Mouse (Mus musculus): ENCODE results near the gene U2af1l4.

U2af1l4 gene

GRCm38 (mm10) chr7:30553021-30553589, 10.0 kb upstream of the U2af1l4 start:
- DNase-seq, result no peak

- no peak for DNase-seq
Observed at GRCm38 (mm10) chr7:30553810-30554584, 9.1 kb upstream of the U2af1l4 start.

GRCm38 (mm10) chr7:30556894-30557536, 6.1 kb upstream of the U2af1l4 start:
- DNase-seq, result no peak

GRCm38 (mm10) chr7:30557901-30558514, 5.1 kb upstream of the U2af1l4 start:
- DNase-seq, result no peak

GRCm38 (mm10) chr7:30558656-30559442, 4.3 kb upstream of the U2af1l4 start:
- no peak for DNase-seq

- DNase-seq, result peak; percentile 93
Observed at GRCm38 (mm10) chr7:30559443-30559954, 3.6 kb upstream of the U2af1l4 start, which contains the start of gene Lin37. Gene Lin37 (minus strand): TSS chr7:30559838.

- DNase-seq, result no peak
Observed at GRCm38 (mm10) chr7:30560296-30560695, 2.8 kb upstream of the U2af1l4 start.

- DNase-seq, result no peak
Observed at GRCm38 (mm10) chr7:30562526-30563116, 480 bp upstream of the U2af1l4 start.

GRCm38 (mm10) chr7:30563906-30564280, 792 bp downstream of the U2af1l4 start:
- DNase-seq, result no peak

GRCm38 (mm10) chr7:30564970-30565571, 2.0 kb downstream of the U2af1l4 start, which contains the start of gene Igflr1:
Gene Igflr1 (plus strand): TSS chr7:30565427.
- DNase-seq, result no peak

- no peak for DNase-seq
Observed at GRCm38 (mm10) chr7:30566033-30566432, 2.9 kb downstream of the U2af1l4 start.

- no peak for DNase-seq
Observed at GRCm38 (mm10) chr7:30567555-30567954, 4.5 kb downstream of the U2af1l4 start.

GRCm38 (mm10) chr7:30572389-30572788, 9.3 kb downstream of the U2af1l4 start:
- DNase-seq, result no peak

GRCm38 (mm10) chr7:30572969-30573368, 9.9 kb downstream of the U2af1l4 start:
- DNase-seq, result no peak

GRCm38 (mm10) chr7:30579950-30580349, 16.8 kb downstream of the U2af1l4 start:
- DNase-seq, result no peak

- DNase-seq, result no peak
Observed at GRCm38 (mm10) chr7:30581547-30581946, 18.4 kb downstream of the U2af1l4 start.

- DNase-seq, result no peak
Observed at GRCm38 (mm10) chr7:30584339-30584738, 21.2 kb downstream of the U2af1l4 start.

- no peak for DNase-seq
Observed at GRCm38 (mm10) chr7:30585170-30585569, 22.1 kb downstream of the U2af1l4 start.

- no peak for DNase-seq
Observed at GRCm38 (mm10) chr7:30586455-30587020, 23.4 kb downstream of the U2af1l4 start.

GRCm38 (mm10) chr7:30587842-30588667, 25.0 kb downstream of the U2af1l4 start:
- DNase-seq, result peak; percentile 53

Measured in right cerebral cortex, postnatal 14 days (tissue).